Mouse (Mus musculus): Measurements from ENCODE around the gene Pim1.

- TF ChIP-seq POLR2A (IDR thresholded peaks at IDR 0.05; ENCODE audit: low read depth, low read length), result no peak
- TF ChIP-seq CTCF (IDR thresholded peaks at IDR 0.05; ENCODE audit: extremely low read depth, insufficient read length, insufficient replicate concordance, low read depth, low read length), result peak; percentile 82; the same call in 1 of the 2 replicates
These were observed 23.9 kb downstream of the Pim1 start for GRCm38 (mm10) chr17:29514435-29514834.

Measured in small intestine, adult 2 months (tissue).